Mouse (Mus musculus) hindbrain, embryonic 11.5 days (tissue): ENCODE measurements around the gene Atp8a1. TPM values are rescaled to one million over a fixed set of nuclear protein-coding genes. Genes with fewer than 3 reads are reported as not detected.
A peak's percentile ranks its signal among the peaks of the same experiment; 100 is the strongest.

Experiments
- ATAC-seq: fragments of 200-750 bp; cut with Nextera tagmentation; 2 replicates; pipeline ENCODE4 v1.8.0; 2017; ENCODE audit warnings: mild to moderate bottlenecking, moderate TSS enrichment, moderate library complexity; ENCODE audit not compliant: low FRiP score
- DNase-seq: peaks from one replicate; pipeline ENCODE4 v3.0.0-alpha.2; 2015; ENCODE audit warnings: low spot score
- H3K27ac ChIP-seq: fragments of 300-500 bp; sonication (generic); 2 replicates; pipeline ENCODE4 v1.5.1; 2014; ENCODE audit warnings: mild to moderate bottlenecking, low read depth, low read length
- H3K27me3 ChIP-seq: fragments of 300-500 bp; sonication (generic); 2 replicates; pipeline ENCODE4 v1.6.1; 2014; ENCODE audit warnings: mild to moderate bottlenecking, low read length, moderate library complexity, mixed read lengths; ENCODE audit not compliant: control insufficient read depth, insufficient read depth
- H3K36me3 ChIP-seq: fragments of 300-500 bp; sonication (generic); 2 replicates; pipeline ENCODE4 v1.6.1; 2014; ENCODE audit warnings: mild to moderate bottlenecking, low read length, moderate library complexity, mixed read lengths; ENCODE audit not compliant: control insufficient read depth, insufficient read depth
- H3K4me1 ChIP-seq: fragments of 300-500 bp; sonication (generic); replicated peaks from 2 replicates; pipeline ENCODE4 v1.6.1; 2014; ENCODE audit warnings: low read length, mixed read lengths; ENCODE audit not compliant: control insufficient read depth, insufficient read depth
- H3K4me2 ChIP-seq: fragments of 300-500 bp; sonication (generic); replicated peaks from 2 replicates; pipeline ENCODE4 v1.6.1; 2014; ENCODE audit warnings: mild to moderate bottlenecking, low read depth, low read length
- H3K4me3 ChIP-seq: fragments of 300-500 bp; sonication (generic); 2 replicates; pipeline ENCODE4 v1.5.1; 2014; ENCODE audit warnings: low read depth, low read length
- H3K9ac ChIP-seq: fragments of 300-500 bp; sonication (generic); 2 replicates; pipeline ENCODE4 v1.6.1; 2014; ENCODE audit warnings: low read depth, low read length
- H3K9me3 ChIP-seq: fragments of 300-500 bp; sonication (generic); 2 replicates; pipeline ENCODE4 v1.6.1; 2016; ENCODE audit warnings: low read length; ENCODE audit not compliant: control insufficient read depth
- WGBS: fragments of 180-500 bp; shearing (Covaris S2); extraction: QIAGEN DNeasy Blood & Tissue Kit; methylation state at CpG from one replicate; pipeline ENCODE4 v1.1.7; 2014; 5-methylcytosine and 5-hydroxymethylcytosine counted together
- polyA plus RNA-seq: library from polyadenylated mRNA; unstranded; fragments of >200 nt; fragmentation: Nextera tagmentation; extraction: Ambion mirVana; gene quantifications from 2 replicates; pipeline ENCODE4 v1.2.1, GENCODE M21; 2014

Atp8a1 gene
- polyA plus RNA-seq, 1 experiment from 2014 or later = 24.8 TPM

DNA sequence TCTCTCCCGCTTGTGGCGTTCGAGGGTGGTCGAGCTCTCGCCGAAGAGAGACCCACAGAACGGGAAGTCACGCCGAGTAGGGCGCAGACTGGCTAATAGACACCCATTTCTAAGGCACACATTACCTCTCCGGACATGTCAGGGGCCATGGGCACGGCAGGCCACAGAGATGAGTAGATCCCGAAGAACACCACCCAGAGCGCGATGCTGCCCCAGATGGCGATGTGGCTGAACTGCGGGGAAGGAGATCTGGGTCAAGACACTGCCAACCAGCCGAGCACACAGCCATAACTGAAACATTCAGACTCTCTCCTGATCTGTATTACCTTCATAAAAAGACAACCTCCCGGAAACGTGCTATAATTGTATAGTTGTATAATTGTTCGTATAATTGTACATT lies 199.7 kb downstream of the Atp8a1 start:
- Histone ChIP-seq H3K4me3 (no peak overlapping the region), H3K27ac (no peak overlapping the region), H3K36me3 (no peaks in the 10 kb centered on the region), H3K4me2 (no peak overlapping the region), H3K4me1 (no peaks in the 10 kb centered on the region), H3K9ac (no peak overlapping the region), H3K27me3 (no peaks in the 10 kb centered on the region; the same call in 1 of the 2 replicates), H3K9me3 (no peaks in the 10 kb centered on the region)
- WGBS = 77% methylated on average over 21 of the region's 21 CpGs
- DNase-seq = peak; percentile 24
- ATAC-seq = no peak

DNA sequence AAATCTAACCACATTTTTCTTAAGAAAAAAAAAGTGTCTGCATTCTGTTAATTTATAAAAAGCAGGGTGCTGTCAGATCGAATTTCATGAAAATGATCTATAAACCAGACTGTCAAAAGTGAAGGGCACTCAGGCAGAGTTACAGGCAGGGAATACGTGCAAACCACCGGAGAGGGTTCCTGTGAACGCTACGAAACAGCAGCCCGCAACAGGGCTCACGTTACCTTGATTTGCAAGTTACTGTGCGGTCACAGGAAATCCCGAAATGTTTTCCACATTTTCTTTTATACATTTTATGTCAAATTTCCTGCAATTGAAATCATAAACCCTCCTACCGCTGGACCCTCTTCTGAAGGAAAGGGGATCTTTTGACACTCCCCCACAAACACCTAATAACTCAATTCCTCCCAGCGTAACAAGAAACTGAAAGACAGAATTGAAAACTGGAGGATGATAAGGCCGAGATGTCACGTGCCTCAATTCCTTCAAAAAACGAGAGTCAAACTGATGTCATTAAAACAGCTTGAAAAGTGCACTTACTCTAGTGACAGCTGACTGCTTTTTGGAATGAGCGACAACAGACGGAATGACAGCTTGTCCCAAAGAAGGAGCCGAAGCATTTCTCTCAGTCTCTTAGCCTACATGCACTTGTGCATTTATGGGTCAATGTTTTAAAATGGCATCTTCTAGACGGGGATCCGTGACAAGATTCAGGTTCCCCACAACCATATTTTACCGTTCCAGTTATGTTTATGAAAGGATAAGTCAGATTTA lies 200.3 kb downstream of the Atp8a1 start:
- DNase-seq = no peak
- Histone ChIP-seq H3K9ac (no peak overlapping the region), H3K27ac (no peak overlapping the region), H3K4me1 (no peaks in the 10 kb centered on the region), H3K4me2 (no peak overlapping the region), H3K4me3 (no peak overlapping the region), H3K9me3 (no peaks in the 10 kb centered on the region), H3K27me3 (no peaks in the 10 kb centered on the region; the same call in 1 of the 2 replicates), H3K36me3 (no peaks in the 10 kb centered on the region)
- 79% methylated on average over 20 of the region's 20 CpGs for WGBS
- ATAC-seq = no peak

DNA sequence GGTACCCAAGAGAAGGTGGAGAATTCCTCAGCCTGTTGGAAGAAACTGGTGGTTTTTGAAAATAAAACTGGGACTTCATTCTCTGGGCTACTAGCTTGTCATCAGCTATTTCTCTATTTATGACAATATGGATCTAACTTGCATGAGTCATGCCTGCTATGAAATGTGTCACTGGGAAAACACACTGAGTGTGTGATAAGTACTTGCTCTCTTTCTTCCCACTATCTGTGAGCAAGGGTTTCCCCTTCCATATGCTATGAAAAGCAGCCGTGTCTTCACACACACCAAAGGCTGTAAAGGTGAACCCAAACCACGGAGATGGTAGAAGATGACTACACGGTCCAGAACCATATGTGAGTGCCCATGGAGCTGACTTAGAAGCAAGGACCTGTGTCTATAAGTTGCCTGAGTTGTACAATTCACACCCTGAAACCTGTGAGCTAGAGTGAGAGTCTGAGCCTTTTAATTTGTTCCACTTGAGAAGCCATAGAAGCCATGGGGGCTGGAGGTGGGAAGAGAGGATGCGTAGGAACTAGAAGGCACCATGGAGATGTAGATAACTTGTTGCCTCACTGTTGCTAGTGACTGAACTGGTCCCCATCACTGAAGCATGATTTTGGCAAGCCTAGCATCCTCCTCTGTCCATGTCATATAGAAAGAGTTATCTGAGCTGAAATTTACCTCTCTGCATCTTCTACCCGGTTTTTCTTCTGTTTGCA lies 203.5 kb downstream of the Atp8a1 start:
- H3K36me3 ChIP-seq = no peaks in the 10 kb centered on the region
- no peak overlapping the region for H3K4me3 ChIP-seq
- WGBS = 96% methylated on average over 5 of the region's 5 CpGs
- ATAC-seq (no peak), DNase-seq (no peak)
- no peaks in the 10 kb centered on the region; the same call in 1 of the 2 replicates for H3K27me3 ChIP-seq
- H3K9ac ChIP-seq = no peak overlapping the region
- no peaks in the 10 kb centered on the region for H3K9me3 ChIP-seq
- no peak overlapping the region for H3K27ac ChIP-seq
- no peak overlapping the region for H3K4me2 ChIP-seq
- no peaks in the 10 kb centered on the region for H3K4me1 ChIP-seq

DNA sequence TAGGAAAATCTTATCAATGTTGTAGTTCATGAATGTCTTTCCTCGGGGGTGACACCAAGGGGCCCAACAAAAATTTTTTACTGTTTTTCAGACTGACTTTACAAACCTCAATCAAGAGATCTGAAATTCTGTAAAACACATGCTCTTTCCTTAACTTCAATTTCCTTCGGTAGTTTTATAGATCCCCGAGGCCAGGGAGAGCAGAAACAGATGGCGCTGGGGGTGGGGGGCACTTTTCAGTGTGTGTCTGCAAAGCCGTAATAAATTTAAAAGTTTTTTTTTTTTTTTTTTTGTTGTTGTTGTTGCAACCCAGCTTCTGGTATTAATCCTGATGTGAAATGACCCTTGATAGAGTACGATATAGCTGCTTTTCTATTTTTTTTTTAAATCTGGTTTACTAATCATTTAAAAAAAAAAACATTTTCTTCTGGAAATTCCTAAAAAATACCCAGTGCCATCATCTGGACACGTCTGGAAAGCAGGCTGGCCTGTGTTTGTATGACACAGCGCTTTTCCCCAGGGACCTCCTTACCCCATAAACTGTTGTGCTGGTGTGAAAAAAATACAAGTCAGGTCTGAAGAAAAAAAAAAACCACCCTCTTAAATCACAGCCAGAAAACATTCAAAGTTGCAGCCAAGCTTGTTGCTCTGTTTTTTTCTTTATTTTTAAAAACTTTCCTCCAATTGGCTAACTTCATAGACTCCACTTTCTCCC lies 205.7 kb downstream of the Atp8a1 start:
- ATAC-seq (no peak), DNase-seq (peak; percentile 15)
- no peaks in the 10 kb centered on the region for H3K36me3 ChIP-seq
- no peaks in the 10 kb centered on the region for H3K4me1 ChIP-seq
- H3K27ac ChIP-seq = no peak overlapping the region
- 61% methylated on average over 8 of the region's 8 CpGs for WGBS
- H3K9ac ChIP-seq = no peak overlapping the region
- H3K4me2 ChIP-seq = no peak overlapping the region
- H3K4me3 ChIP-seq = no peak overlapping the region
- no peaks in the 10 kb centered on the region for H3K9me3 ChIP-seq
- no peaks in the 10 kb centered on the region; the same call in 1 of the 2 replicates for H3K27me3 ChIP-seq

DNA sequence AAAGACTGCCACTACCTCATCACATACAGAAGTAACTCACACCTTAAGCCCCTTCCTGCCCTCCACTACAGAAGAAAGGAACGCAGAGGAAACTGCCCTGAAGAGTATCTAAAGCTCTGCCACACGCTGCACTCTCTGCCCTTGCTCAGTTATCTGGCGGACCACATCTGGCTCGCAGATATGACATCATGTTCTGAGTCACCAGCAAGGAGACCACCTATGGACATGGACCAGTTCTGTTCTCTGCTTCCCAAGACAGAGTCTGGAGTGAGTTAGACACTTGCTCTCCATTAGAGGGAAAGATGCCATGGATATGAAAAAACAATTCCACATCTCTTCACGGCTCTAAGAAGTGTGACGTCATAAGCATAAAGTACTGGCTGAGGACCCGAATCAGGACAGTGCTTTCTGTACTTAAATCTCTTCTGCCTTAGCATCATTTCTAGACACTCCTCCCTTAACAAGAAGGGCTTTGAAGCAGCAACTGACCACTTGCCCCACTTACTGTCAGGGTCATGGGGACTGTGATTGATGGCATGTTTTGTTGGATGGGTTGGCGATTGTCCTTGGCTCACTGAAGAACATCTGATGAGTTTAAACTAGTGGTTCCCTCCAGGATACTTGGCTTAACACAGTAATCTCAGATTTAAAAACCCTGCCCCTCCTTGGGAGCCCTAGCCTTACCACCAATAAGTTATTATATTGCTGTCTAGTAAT lies 206.5 kb downstream of the Atp8a1 start:
- H3K9me3 ChIP-seq = no peaks in the 10 kb centered on the region
- H3K27ac ChIP-seq = no peak overlapping the region
- DNase-seq (no peak), ATAC-seq (no peak)
- no peak overlapping the region for H3K4me3 ChIP-seq
- no peaks in the 10 kb centered on the region; the same call in 1 of the 2 replicates for H3K27me3 ChIP-seq
- no peaks in the 10 kb centered on the region for H3K4me1 ChIP-seq
- H3K9ac ChIP-seq = no peak overlapping the region
- no peaks in the 10 kb centered on the region for H3K36me3 ChIP-seq
- no peak overlapping the region for H3K4me2 ChIP-seq
- WGBS = 67% methylated on average over 8 of the region's 8 CpGs

DNA sequence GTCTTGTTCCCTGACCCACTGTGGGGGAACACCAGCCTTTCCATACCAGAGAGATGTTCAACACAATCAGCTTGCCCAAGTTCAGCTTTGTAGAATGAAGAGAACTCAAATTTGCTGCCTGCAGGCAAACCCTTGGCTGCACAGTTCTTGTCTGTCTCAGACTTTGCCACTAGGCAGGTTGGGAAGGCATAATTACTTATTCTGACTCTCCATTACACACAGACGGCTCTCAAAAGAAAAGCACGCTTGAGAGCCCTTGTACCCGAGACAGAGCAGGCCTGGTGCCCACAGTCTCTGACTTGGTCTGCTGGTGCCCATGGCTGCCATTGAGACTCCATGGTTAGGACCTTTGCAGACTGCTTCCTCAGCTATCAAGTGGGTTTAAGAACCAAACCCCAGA lies 212.9 kb downstream of the Atp8a1 start:
- Histone ChIP-seq H3K4me1 (peaks cover 3% of the 10 kb centered on the region; the same call in 1 of the 2 replicates), H3K27me3 (no peaks in the 10 kb centered on the region), H3K27ac (peak overlapping the region; percentile 8), H3K4me3 (no peak overlapping the region), H3K4me2 (no peak overlapping the region), H3K36me3 (no peaks in the 10 kb centered on the region), H3K9ac (no peak overlapping the region), H3K9me3 (no peaks in the 10 kb centered on the region)
- DNase-seq = peak; percentile 34
- ATAC-seq = peak; percentile 64
- 21% methylated on average over 3 of the region's 3 CpGs for WGBS

DNA sequence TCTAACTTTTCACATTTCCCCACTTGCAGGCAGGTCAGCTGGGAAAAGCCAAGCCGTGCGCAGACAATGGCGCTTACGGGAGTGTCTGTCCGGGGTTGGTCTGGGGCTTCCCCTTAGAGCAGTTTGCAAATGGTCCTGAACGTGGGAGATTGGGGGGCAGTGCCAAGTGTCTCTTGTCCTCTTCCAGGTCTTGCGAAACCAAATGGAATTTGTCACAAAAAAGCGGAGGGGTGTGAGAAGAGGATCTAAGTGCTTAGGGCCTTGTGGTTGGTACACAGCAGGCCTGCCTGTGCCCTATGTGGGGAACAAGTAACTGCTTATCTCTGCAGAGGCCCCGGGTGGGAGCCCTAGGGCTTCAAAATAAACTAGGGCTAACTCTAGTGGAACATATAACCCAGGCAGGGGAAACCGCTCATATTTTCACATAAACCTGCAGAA lies 213.4 kb downstream of the Atp8a1 start:
- peak; percentile 62 for DNase-seq
- peak; percentile 75 for ATAC-seq
- Histone ChIP-seq H3K27me3 (no peaks in the 10 kb centered on the region), H3K9ac (no peak overlapping the region), H3K27ac (peak overlapping the region; percentile 8), H3K36me3 (no peaks in the 10 kb centered on the region), H3K4me2 (peak overlapping the region; percentile 12; the same call in 1 of the 2 replicates), H3K4me3 (no peak overlapping the region), H3K4me1 (peaks cover 3% of the 10 kb centered on the region; the same call in 1 of the 2 replicates), H3K9me3 (no peaks in the 10 kb centered on the region)
- WGBS = 5% methylated on average over 10 of the region's 10 CpGs

DNA sequence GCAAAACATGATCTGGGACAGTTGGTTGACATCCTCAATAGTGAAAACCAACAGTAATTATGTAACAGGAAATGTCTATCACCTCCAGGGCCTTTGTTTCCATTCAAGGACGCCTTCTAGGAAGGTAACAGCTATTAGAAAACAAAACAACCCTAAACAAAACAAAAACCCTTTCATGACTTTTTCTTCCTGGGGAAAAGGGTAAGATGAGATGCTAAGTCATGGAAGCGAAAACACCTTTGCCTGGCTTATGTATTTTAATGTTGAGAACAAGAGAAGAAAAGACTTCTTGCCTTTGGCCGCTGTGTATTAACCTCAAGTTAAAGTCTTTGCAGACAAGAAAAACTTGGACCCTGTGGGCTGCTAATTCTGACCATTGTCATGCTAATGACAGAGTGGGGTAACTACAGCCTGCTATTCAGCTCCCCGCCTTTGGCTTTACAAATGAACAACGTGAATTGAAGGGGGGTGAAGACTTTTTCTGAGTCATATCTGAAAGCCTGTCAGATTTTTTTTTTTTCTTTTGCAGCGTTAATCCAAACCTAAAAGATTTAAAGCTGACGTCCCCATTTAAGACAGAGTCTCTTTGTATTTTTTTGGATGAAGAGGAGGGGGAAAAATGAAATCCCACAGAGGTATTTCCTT lies 214.0 kb downstream of the Atp8a1 start:
- H3K27ac ChIP-seq = peak overlapping the region; percentile 8
- H3K27me3 ChIP-seq = no peaks in the 10 kb centered on the region
- H3K36me3 ChIP-seq = no peaks in the 10 kb centered on the region
- ATAC-seq = peak; percentile 81
- no peak overlapping the region for H3K9ac ChIP-seq
- peak overlapping the region; percentile 12; the same call in 1 of the 2 replicates for H3K4me2 ChIP-seq
- DNase-seq = peak; percentile 58
- no peaks in the 10 kb centered on the region for H3K9me3 ChIP-seq
- H3K4me3 ChIP-seq = no peak overlapping the region
- 7% methylated on average over 7 of the region's 7 CpGs for WGBS
- H3K4me1 ChIP-seq = peaks cover 3% of the 10 kb centered on the region; the same call in 1 of the 2 replicates
